Mouse (Mus musculus) heart, embryonic 11.5 days (tissue): ENCODE results near the gene Cd9. TPM values are rescaled to one million over a fixed set of nuclear protein-coding genes. Genes with fewer than 3 reads are reported as not detected.

ENCODE experiments used
- ATAC-seq: fragments of 200-750 bp; cut with Nextera tagmentation; replicated peaks from 2 replicates; pipeline ENCODE4 v1.8.0; 2017; ENCODE audit warnings: moderate library complexity; ENCODE audit not compliant: insufficient number of reproducible peaks, low FRiP score, low TSS enrichment
- H3K27ac ChIP-seq: fragments of 300-500 bp; sonication (generic); 2 replicates; pipeline ENCODE4 v1.5.1; 2014; ENCODE audit warnings: mild to moderate bottlenecking, low read depth, low read length
- H3K27me3 ChIP-seq: fragments of 300-500 bp; sonication (generic); 2 replicates; pipeline ENCODE4 v1.6.1; 2014; ENCODE audit warnings: mild to moderate bottlenecking, low read length, mixed read lengths; ENCODE audit not compliant: control insufficient read depth, insufficient read depth
- H3K36me3 ChIP-seq: fragments of 300-500 bp; sonication (generic); 2 replicates; pipeline ENCODE4 v1.6.1; 2014; ENCODE audit warnings: mild to moderate bottlenecking, low read length, moderate library complexity, mixed read lengths; ENCODE audit not compliant: control insufficient read depth, insufficient read depth
- H3K4me1 ChIP-seq: fragments of 300-500 bp; sonication (generic); 2 replicates; pipeline ENCODE4 v1.6.1; 2014; ENCODE audit warnings: low read length; ENCODE audit not compliant: control insufficient read depth, insufficient read depth
- H3K4me2 ChIP-seq: fragments of 300-500 bp; sonication (generic); 2 replicates; pipeline ENCODE4 v1.6.1; 2014; ENCODE audit warnings: mild to moderate bottlenecking, moderate library complexity
- H3K4me3 ChIP-seq: fragments of 300-500 bp; sonication (generic); 2 replicates; pipeline ENCODE4 v1.5.1; 2014; ENCODE audit warnings: low read depth, low read length
- H3K9ac ChIP-seq: fragments of 300-500 bp; sonication (generic); 2 replicates; pipeline ENCODE4 v1.6.1; 2014; ENCODE audit warnings: mild to moderate bottlenecking, low read depth, low read length, moderate library complexity
- H3K9me3 ChIP-seq: fragments of 300-500 bp; sonication (generic); replicated peaks from 2 replicates; pipeline ENCODE4 v1.6.1; 2016; ENCODE audit warnings: low read length; ENCODE audit not compliant: control insufficient read depth
- whole genome bisulfite sequencing: fragments of 180-500 bp; shearing (Covaris S2); extraction: QIAGEN DNeasy Blood & Tissue Kit; methylation state at CpG from one replicate; pipeline ENCODE4 v1.1.7; 2014; ENCODE audit not compliant: insufficient replicate concordance; 5-methylcytosine and 5-hydroxymethylcytosine counted together
- polyA plus RNA-seq: library from polyadenylated mRNA; unstranded; fragments of >200 nt; fragmentation: Nextera tagmentation; extraction: Ambion mirVana; gene quantifications from 2 replicates; pipeline ENCODE4 v1.2.1, GENCODE M21; 2014

Cd9 gene
- polyA plus RNA-seq, 1 experiment from 2014 or later, result 70.9 TPM

GRCm38 (mm10) chr6:125423099-125423498 is 71.5 kb downstream of the Cd9 start:
- Histone ChIP-seq H3K9ac (no peak overlapping the region), H3K27ac (no peak overlapping the region), H3K36me3 (no peaks in the 10 kb centered on the region), H3K27me3 (0 out of 2 replicates have a peak, but pooled peaks cover under 1% of the 10 kb centered on the region), H3K9me3 (no peaks in the 10 kb centered on the region), H3K4me1 (peaks cover 8% of the 10 kb centered on the region; the same call in 1 of the 2 replicates), H3K4me2 (peak overlapping the region; percentile 57), H3K4me3 (0 out of 2 replicates have a peak overlapping the region, but pooled peaks have one; percentile 4)
- WGBS, result 32% methylated on average over 3 of the region's 3 CpGs
- ATAC-seq, result no peak

GRCm38 (mm10) chr6:125422051-125422822 is 72.4 kb downstream of the Cd9 start:
- Histone ChIP-seq H3K9ac (no peak overlapping the region), H3K27ac (no peak overlapping the region)
- 23% methylated on average over 20 of the region's 20 CpGs for WGBS

GRCm38 (mm10) chr6:125420458-125421063 is 74.0 kb downstream of the Cd9 start:
- no peak for ATAC-seq
- Histone ChIP-seq H3K4me3 (no peak overlapping the region), H3K36me3 (no peaks in the 10 kb centered on the region), H3K27me3 (0 out of 2 replicates have a peak, but pooled peaks cover 3% of the 10 kb centered on the region), H3K9me3 (no peaks in the 10 kb centered on the region), H3K4me1 (peaks cover 8% of the 10 kb centered on the region; the same call in 1 of the 2 replicates), H3K9ac (no peak overlapping the region), H3K27ac (no peak overlapping the region), H3K4me2 (no peak overlapping the region)
- 69% methylated on average over 16 of the region's 16 CpGs for WGBS

More at GRCm38 (mm10) chr6:125422051-125422822, 72.4 kb downstream of the Cd9 start:
- peak; percentile 52; the same call in 1 of the 2 replicates for ATAC-seq
- Histone ChIP-seq H3K27me3 (0 out of 2 replicates have a peak, but pooled peaks cover 3% of the 10 kb centered on the region), H3K4me1 (peaks cover 8% of the 10 kb centered on the region; the same call in 1 of the 2 replicates), H3K4me2 (peak overlapping the region; percentile 57), H3K9me3 (no peaks in the 10 kb centered on the region), H3K4me3 (0 out of 2 replicates have a peak overlapping the region, but pooled peaks have one; percentile 4), H3K36me3 (no peaks in the 10 kb centered on the region)

GRCm38 (mm10) chr6:125418744-125419143 is 75.8 kb downstream of the Cd9 start:
- Histone ChIP-seq H3K4me3 (no peak overlapping the region), H3K9ac (no peak overlapping the region), H3K9me3 (no peaks in the 10 kb centered on the region), H3K27me3 (0 out of 2 replicates have a peak, but pooled peaks cover 3% of the 10 kb centered on the region), H3K4me1 (peaks cover 8% of the 10 kb centered on the region; the same call in 1 of the 2 replicates), H3K4me2 (no peak overlapping the region), H3K36me3 (no peaks in the 10 kb centered on the region), H3K27ac (no peak overlapping the region)
- 9% methylated on average over 9 of the region's 9 CpGs for WGBS
- no peak for ATAC-seq

GRCm38 (mm10) chr6:125413326-125413725 is 81.3 kb downstream of the Cd9 start:
- ATAC-seq, result no peak
- H3K4me2 ChIP-seq, result no peak overlapping the region
- WGBS, result 74% methylated on average over 9 of the region's 9 CpGs

GRCm38 (mm10) chr6:125411661-125412060 is 82.9 kb downstream of the Cd9 start:
- Histone ChIP-seq H3K4me2 (no peak overlapping the region), H3K27ac (no peak overlapping the region)
- WGBS, result 86% methylated on average over 6 of the region's 6 CpGs

More at GRCm38 (mm10) chr6:125413326-125413725, 81.3 kb downstream of the Cd9 start:
- Histone ChIP-seq H3K9me3 (no peaks in the 10 kb centered on the region), H3K27me3 (0 out of 2 replicates have a peak, but pooled peaks cover 3% of the 10 kb centered on the region), H3K9ac (no peak overlapping the region), H3K27ac (no peak overlapping the region), H3K4me1 (no peaks in the 10 kb centered on the region), H3K36me3 (no peaks in the 10 kb centered on the region), H3K4me3 (no peak overlapping the region)

GRCm38 (mm10) chr6:125410995-125411547 is 83.5 kb downstream of the Cd9 start:
- Histone ChIP-seq H3K27ac (no peak overlapping the region), H3K4me3 (no peak overlapping the region), H3K27me3 (no peaks in the 10 kb centered on the region), H3K4me1 (no peaks in the 10 kb centered on the region), H3K9ac (no peak overlapping the region), H3K36me3 (no peaks in the 10 kb centered on the region), H3K9me3 (no peaks in the 10 kb centered on the region), H3K4me2 (no peak overlapping the region)
- ATAC-seq, result no peak
- 54% methylated on average over 8 of the region's 8 CpGs for WGBS

More at GRCm38 (mm10) chr6:125411661-125412060, 82.9 kb downstream of the Cd9 start:
- H3K27me3 ChIP-seq, result no peaks in the 10 kb centered on the region
- no peaks in the 10 kb centered on the region for H3K36me3 ChIP-seq
- H3K9ac ChIP-seq, result no peak overlapping the region
- no peak for ATAC-seq
- no peaks in the 10 kb centered on the region for H3K4me1 ChIP-seq
- H3K4me3 ChIP-seq, result no peak overlapping the region
- no peaks in the 10 kb centered on the region for H3K9me3 ChIP-seq

GRCm38 (mm10) chr6:125410551-125410950 is 84.0 kb downstream of the Cd9 start:
- no peak for ATAC-seq
- WGBS, result 65% methylated on average over 11 of the region's 11 CpGs

More at GRCm38 (mm10) chr6:125410551-125410950, 84.0 kb downstream of the Cd9 start:
- no peaks in the 10 kb centered on the region for H3K27me3 ChIP-seq
- H3K36me3 ChIP-seq, result no peaks in the 10 kb centered on the region
- no peak overlapping the region for H3K9ac ChIP-seq
- H3K4me3 ChIP-seq, result no peak overlapping the region
- no peaks in the 10 kb centered on the region for H3K9me3 ChIP-seq
- no peak overlapping the region for H3K27ac ChIP-seq
- H3K4me1 ChIP-seq, result no peaks in the 10 kb centered on the region
- no peak overlapping the region for H3K4me2 ChIP-seq
